16 mouse cellular contexts compared by ENCODE assay signal in genomic region chr4:63725981-63726380, GRCm38 (mm10). TPM values are rescaled to one million over a fixed set of nuclear protein-coding genes. Genes with fewer than 3 reads are reported as not detected.
DNase-seq lines count a peak whose midpoint lies in the region; ATAC-seq and TF ChIP-seq lines count a peak whose summit lies in the region.
"Had no signal": no experiment of that assay in that cellular context is flagged by ENCODE, and none has a peak within 500 bp of the region (broad histone marks: within the 10 kb centered on the region; RNA-seq: fewer than 3 reads in every experiment).

No protein-coding gene starts in this region.

- no peaks in the 10 kb centered on the region for H3K4me1 ChIP-seq in forebrain, embryonic 14.5 days (ENCODE audit: control insufficient read depth, insufficient read depth, low read length)
- H3K4me1 ChIP-seq in forebrain, embryonic 12.5 days: peaks cover 4% of the 10 kb centered on the region; the same call in 1 of the 2 replicates
- peaks cover 0 to 4% of the 10 kb centered on the region in 2 experiments; a peak in 1 of 4 replicates for H3K4me1 ChIP-seq in CH12.LX (ENCODE audit: control insufficient read depth in 1 of 2, insufficient read depth in 2 of 2)
- no peaks in the 10 kb centered on the region for H3K4me1 ChIP-seq in lung, postnatal 0 days (ENCODE audit: insufficient read depth, low read depth, low read length)
- H3K4me1 ChIP-seq: embryonic facial prominence, embryonic 13.5 days; limb, embryonic 15.5 days had no signal

- no peak for TF ChIP-seq CTCF in CH12.LX (conservative IDR thresholded peaks at IDR 0.05 in 1 of 2, IDR thresholded peaks at IDR 0.05 in 1 of 2; ENCODE audit: low read depth in 2 of 2, low read length in 2 of 2)
- TF ChIP-seq CTCF in lung, postnatal 0 days (IDR thresholded peaks at IDR 0.05): no peak

- no peaks in the 10 kb centered on the region for H3K79me2 ChIP-seq in CH12.LX (replicated peaks; ENCODE audit: control insufficient read depth, extremely low read depth, insufficient read depth, poor library complexity, severe bottlenecking)

- no peak overlapping the region for H3K4me2 ChIP-seq in forebrain, embryonic 14.5 days (ENCODE audit: low read length)
- H3K4me2 ChIP-seq in forebrain, embryonic 12.5 days: no peak overlapping the region
- no peak overlapping the region for H3K4me2 ChIP-seq in CH12.LX (ENCODE audit: insufficient read depth, low read depth, poor library complexity, severe bottlenecking)
- no peak overlapping the region for H3K4me2 ChIP-seq in lung, postnatal 0 days (replicated peaks; ENCODE audit: low read depth, low read length)
- H3K4me2 ChIP-seq: embryonic facial prominence, embryonic 13.5 days; limb, embryonic 15.5 days had no signal

- peak; percentile 27 for DNase-seq in forebrain, embryonic 14.5 days (ENCODE audit: low spot score)
- DNase-seq in CH12.LX (ENCODE audit: extremely low read depth): no peak
- DNase-seq in fibroblast of lung, adult 2 months (ENCODE audit: low read depth): peak; percentile 86
- peak; percentile 83 for DNase-seq in lung, postnatal 0 days (ENCODE audit: low spot score)
- no peak for DNase-seq in right cerebral cortex, postnatal 10 days (ENCODE audit: low spot score in 2 of 2)
- DNase-seq in right cerebral cortex, postnatal 4 days: no peak
- no peak for DNase-seq in layer of hippocampus, adult 18-20 months (ENCODE audit: low spot score in 2 of 2)
- DNase-seq: cerebellum, postnatal 25 days; gastrocnemius, postnatal 10 days; layer of hippocampus, postnatal 36 days; right cerebral cortex, postnatal 14 days had no signal

- no peak overlapping the region for H3K4me3 ChIP-seq in forebrain, embryonic 14.5 days (ENCODE audit: low read depth, low read length)
- H3K4me3 ChIP-seq in forebrain, embryonic 12.5 days (replicated peaks): no peak overlapping the region
- H3K4me3 ChIP-seq in CH12.LX (replicated peaks in 1 of 3; ENCODE audit: low read depth in 2 of 3, low read length in 2 of 3, poor library complexity in 1 of 3): no peak overlapping the region
- H3K4me3 ChIP-seq in lung, postnatal 0 days (ENCODE audit: low read depth, low read length): no peak overlapping the region
- H3K4me3 ChIP-seq: embryonic facial prominence, embryonic 13.5 days; limb, embryonic 15.5 days had no signal

- in situ Hi-C loops in CH12.LX (cut with MboI; ENCODE audit: low pct_ligation_motif_present, low pct_unique_long_range_greater_than_20kb, low sequenced_read_pairs): no loop called here

- TF ChIP-seq RAD21 in CH12.LX (IDR thresholded peaks at IDR 0.05; ENCODE audit: low read depth, low read length): no peak

- no peak overlapping the region for H3K27ac ChIP-seq in forebrain, embryonic 14.5 days (ENCODE audit: low read depth, low read length)
- no peak overlapping the region for H3K27ac ChIP-seq in forebrain, embryonic 12.5 days
- no peak overlapping the region for H3K27ac ChIP-seq in CH12.LX (ENCODE audit: insufficient read depth, low read depth)
- no peak overlapping the region for H3K27ac ChIP-seq in lung, postnatal 0 days (ENCODE audit: low read length)
- H3K27ac ChIP-seq: embryonic facial prominence, embryonic 13.5 days; limb, embryonic 15.5 days had no signal

- 0 out of 2 replicates have a peak, but pooled peaks cover 4% of the 10 kb centered on the region for H3K27me3 ChIP-seq in forebrain, embryonic 14.5 days (replicated peaks; ENCODE audit: control insufficient read depth, insufficient read depth, low read length)
- H3K27me3 ChIP-seq in forebrain, embryonic 12.5 days: peaks cover 11% of the 10 kb centered on the region; the same call in 1 of the 2 replicates
- no peaks in the 10 kb centered on the region for H3K27me3 ChIP-seq in CH12.LX (replicated peaks)
- H3K27me3 ChIP-seq in lung, postnatal 0 days (replicated peaks; ENCODE audit: insufficient read depth, low read length): no peaks in the 10 kb centered on the region
- H3K27me3 ChIP-seq: embryonic facial prominence, embryonic 13.5 days; limb, embryonic 15.5 days had no signal

- no peak for TF ChIP-seq POLR2A in CH12.LX (IDR thresholded peaks at IDR 0.05; ENCODE audit: low read depth, low read length)

- no peak overlapping the region for H3K9ac ChIP-seq in forebrain, embryonic 14.5 days (ENCODE audit: low read length)
- no peak overlapping the region for H3K9ac ChIP-seq in forebrain, embryonic 12.5 days
- H3K9ac ChIP-seq in CH12.LX (ENCODE audit: insufficient read depth, low read depth): no peak overlapping the region
- no peak overlapping the region for H3K9ac ChIP-seq in lung, postnatal 0 days (replicated peaks; ENCODE audit: low read depth)
- H3K9ac ChIP-seq: embryonic facial prominence, embryonic 13.5 days; limb, embryonic 15.5 days had no signal

- peak; percentile 52; the same call in 1 of the 2 replicates for ATAC-seq in forebrain, embryonic 14.5 days
- no peak for ATAC-seq in forebrain, embryonic 12.5 days (ENCODE audit: low FRiP score)
- peak; percentile 96 for ATAC-seq in lung, postnatal 0 days

- H3K9me3 ChIP-seq in forebrain, embryonic 14.5 days (replicated peaks; ENCODE audit: control insufficient read depth, low read length): no peaks in the 10 kb centered on the region
- no peaks in the 10 kb centered on the region for H3K9me3 ChIP-seq in forebrain, embryonic 12.5 days
- no peaks in the 10 kb centered on the region for H3K9me3 ChIP-seq in CH12.LX (replicated peaks; ENCODE audit: low read length)
- no peaks in the 10 kb centered on the region for H3K9me3 ChIP-seq in lung, postnatal 0 days (ENCODE audit: low read length)
- H3K9me3 ChIP-seq: embryonic facial prominence, embryonic 13.5 days; limb, embryonic 15.5 days had no signal

- H3K36me3 ChIP-seq in forebrain, embryonic 14.5 days (ENCODE audit: control insufficient read depth, insufficient read depth, low read length): no peaks in the 10 kb centered on the region
- no peaks in the 10 kb centered on the region for H3K36me3 ChIP-seq in forebrain, embryonic 12.5 days (replicated peaks)
- peaks cover 19 to 85% of the 10 kb centered on the region in 2 experiments for H3K36me3 ChIP-seq in CH12.LX (replicated peaks in 1 of 2; ENCODE audit: control insufficient read depth in 1 of 2, insufficient read depth in 1 of 2, low read length in 1 of 2)
- H3K36me3 ChIP-seq in lung, postnatal 0 days (ENCODE audit: insufficient read depth, low read length): no peaks in the 10 kb centered on the region
- H3K36me3 ChIP-seq: embryonic facial prominence, embryonic 13.5 days; limb, embryonic 15.5 days had no signal

- dilution Hi-C loops in CH12.LX (cut with MboI; ENCODE audit: extremely low pct_ligation_motif_present, extremely low pct_unique_long_range_greater_than_20kb, low sequenced_read_pairs): no loop called here

- WGBS in forebrain, embryonic 14.5 days: 30% methylated on average over 5 of the region's 5 CpGs
- WGBS in forebrain, embryonic 12.5 days: 55% methylated on average over 5 of the region's 5 CpGs
- WGBS in lung, postnatal 0 days: 17% methylated on average over 5 of the region's 5 CpGs

- TF ChIP-seq EP300 in CH12.LX (IDR thresholded peaks at IDR 0.05; ENCODE audit: low read length): no peak
- peak; percentile 80 for TF ChIP-seq EP300 in lung, postnatal 0 days (IDR thresholded peaks at IDR 0.05)

TF ChIP-seq in CH12.LX, 34 proteins besides CTCF, POLR2A, EP300 and RAD21:
- TF ChIP-seq ZC3H11A (IDR thresholded peaks at IDR 0.05; ENCODE audit: low read depth, low read length) (no peak), JUN (IDR thresholded peaks at IDR 0.05; ENCODE audit: insufficient read depth, low read depth, low read length) (no peak), CHD2 (IDR thresholded peaks at IDR 0.05; ENCODE audit: low read length) (no peak), POLR2AphosphoS2 (IDR thresholded peaks at IDR 0.05; ENCODE audit: low read depth, low read length) (0 out of 2 replicates have a peak, but pooled peaks have one; percentile 1), ZKSCAN1 (IDR thresholded peaks at IDR 0.05; ENCODE audit: borderline replicate concordance, low read depth, low read length) (no peak)

RNA-seq across cellular contexts. Expression of gene Tnfsf15, which starts 18.9 kb away (rescaled TPM):
- polyA plus RNA-seq in forebrain, embryonic 14.5 days (2014; fragmentation: Nextera tagmentation; extraction: Ambion mirVana): not detected in 2 replicates
- not detected in 2 replicates for polyA plus RNA-seq in forebrain, embryonic 12.5 days (2016; fragmentation: Nextera tagmentation; extraction: Ambion mirVana)
- total RNA-seq in CH12.LX (2012; rRNA removed) (62.5 and 93.9 TPM in 2 replicates), CH12.LX (2014; rRNA removed) (127 and 139 TPM in 2 replicates)
- polyA plus RNA-seq in CH12.LX (2012; ENCODE audit: insufficient read length, low read depth): 47.0 and 63.3 TPM in 2 replicates
- 1.0 and 1.4 TPM in 2 replicates for polyA plus RNA-seq in lung, postnatal 0 days (2015; fragmentation: Nextera tagmentation; extraction: Ambion mirVana)
- not detected for total RNA-seq in layer of hippocampus, adult 18-20 months (2021)
- total RNA-seq: layer of hippocampus, postnatal 36 days had no signal
- polyA plus RNA-seq: embryonic facial prominence, embryonic 13.5 days; midbrain, embryonic 16.5 days; neural tube, embryonic 14.5 days had no signal

Comparison
In these comparisons a context has a peak if more than half of its experiments do, and no peak if none do; other contexts are left out.
1. DNase-seq: peak in forebrain, embryonic 14.5 days (single experiment), fibroblast of lung, adult 2 months (single experiment) and lung, postnatal 0 days (single experiment); none in CH12.LX (single experiment), right cerebral cortex, postnatal 10 days (0 of 2), right cerebral cortex, postnatal 4 days (single experiment) and layer of hippocampus, adult 18-20 months (0 of 2).
2. RNA of gene Tnfsf15, which starts 18.9 kb away (polyA plus RNA-seq): 47.0 to 63.3 TPM in CH12.LX; 1.0 to 1.4 TPM in lung, postnatal 0 days, not detected in forebrain, embryonic 14.5 days and not detected in forebrain, embryonic 12.5 days; every median in the first group is over 10 times any median in the second.